8 mouse cellular contexts compared by ENCODE assay signal in the genomic region with DNA sequence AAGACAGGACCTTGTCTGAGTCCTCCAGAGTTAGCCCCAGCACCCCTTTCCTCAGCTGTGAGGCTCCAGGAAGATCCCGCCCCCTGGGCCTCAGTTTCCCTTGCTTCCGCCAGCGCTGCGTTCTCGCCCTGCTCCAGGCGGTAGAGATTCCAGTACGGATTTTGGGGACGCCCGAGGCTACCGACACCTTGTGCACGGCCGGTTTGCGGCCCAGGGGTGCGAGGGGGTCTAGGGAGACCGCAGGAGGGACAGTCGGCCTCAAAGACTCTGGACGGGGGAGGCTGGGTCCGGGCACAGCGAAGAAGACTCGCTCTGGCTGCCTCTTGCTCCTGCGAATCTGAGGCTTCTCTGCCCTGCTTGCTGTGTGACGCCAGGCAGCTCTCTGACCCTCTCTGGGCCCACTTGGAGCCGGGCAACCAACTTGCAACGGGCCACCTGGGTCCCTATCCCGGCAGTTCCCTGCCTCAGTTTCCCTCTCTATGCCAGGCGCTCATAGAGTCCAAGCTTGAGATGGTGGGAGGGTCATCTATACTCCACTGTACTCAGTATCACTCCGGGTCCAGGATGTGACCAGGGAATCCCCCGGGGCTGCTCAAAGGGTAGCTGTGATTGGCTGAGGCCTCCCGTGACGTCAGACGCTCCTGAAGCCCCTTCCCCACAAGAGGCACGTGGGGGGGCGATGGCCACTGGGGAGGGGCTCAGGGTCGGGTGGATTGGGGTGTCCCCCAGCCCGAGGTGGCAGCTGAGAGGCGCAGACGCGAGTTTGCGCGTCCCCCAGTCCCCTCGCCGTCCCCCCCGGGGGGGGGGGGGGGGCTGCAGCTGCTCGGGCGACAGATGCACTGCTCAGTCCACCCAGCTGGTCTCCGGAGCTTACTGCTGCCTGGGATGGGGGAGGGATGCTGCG. TPM values are rescaled to one million over a fixed set of nuclear protein-coding genes. Genes with fewer than 3 reads are reported as not detected.
A peak's percentile ranks its signal among the peaks of the same experiment; 100 is the strongest.
DNase-seq lines count a peak whose midpoint lies in the region; ATAC-seq and TF ChIP-seq lines count a peak whose summit lies in the region.

No protein-coding gene starts in this region.

- no peak overlapping the region for H3K27ac ChIP-seq in kidney, embryonic 15.5 days
- no peak overlapping the region for H3K27ac ChIP-seq in kidney, adult 2 months (ENCODE audit: insufficient read depth, low read depth, low read length)
- H3K27ac ChIP-seq in forebrain, embryonic 12.5 days: peak overlapping the region; percentile 21; the same call in 1 of the 2 replicates
- H3K27ac ChIP-seq in midbrain, embryonic 16.5 days (ENCODE audit: low read length): no peak overlapping the region

- peak overlapping the region; percentile 30; the same call in 1 of the 2 replicates for H3K9ac ChIP-seq in kidney, embryonic 15.5 days
- peak overlapping the region; percentile 27 for H3K9ac ChIP-seq in forebrain, embryonic 12.5 days
- peak overlapping the region; percentile 71 for H3K9ac ChIP-seq in midbrain, embryonic 16.5 days (ENCODE audit: low read depth, low read length)

- WGBS in kidney, embryonic 15.5 days: 1% methylated on average over 44 of the region's 47 CpGs
- 3% methylated on average over 43 of the region's 47 CpGs for WGBS in kidney, adult 2 months
- under 1% methylated on average over 38 of the region's 47 CpGs for WGBS in forebrain, embryonic 12.5 days
- WGBS in midbrain, embryonic 16.5 days: 2% methylated on average over 34 of the region's 47 CpGs

- TF ChIP-seq CTCF in kidney, adult 2 months (conservative IDR thresholded peaks at IDR 0.05; ENCODE audit: insufficient read depth, insufficient read length, low read depth, low read length): no peak
- TF ChIP-seq CTCF in brain, embryonic 14.5 days (IDR thresholded peaks at IDR 0.05; ENCODE audit: borderline replicate concordance, extremely low read depth, insufficient read depth, insufficient read length): no peak

- H3K4me3 ChIP-seq in kidney, embryonic 15.5 days (replicated peaks): peak overlapping the region; percentile 42
- H3K4me3 ChIP-seq in kidney, adult 2 months (ENCODE audit: insufficient read depth, low read depth, low read length): no peak overlapping the region
- peak overlapping the region; percentile 41 for H3K4me3 ChIP-seq in forebrain, embryonic 12.5 days (replicated peaks)
- H3K4me3 ChIP-seq in midbrain, embryonic 16.5 days (ENCODE audit: low read depth, low read length): peak overlapping the region; percentile 52

- peaks cover 95% of the 10 kb centered on the region for H3K27me3 ChIP-seq in kidney, embryonic 15.5 days
- H3K27me3 ChIP-seq in kidney, adult 2 months (replicated peaks; ENCODE audit: control insufficient read depth, insufficient read depth, low read length): no peaks in the 10 kb centered on the region
- H3K27me3 ChIP-seq in forebrain, embryonic 12.5 days: peaks cover 97% of the 10 kb centered on the region
- H3K27me3 ChIP-seq in midbrain, embryonic 16.5 days (ENCODE audit: control insufficient read depth, insufficient read depth, low read depth, low read length): no peaks in the 10 kb centered on the region

- ATAC-seq in kidney, embryonic 15.5 days (replicated peaks; ENCODE audit: low FRiP score): peak; percentile 16; the same call in 1 of the 2 replicates
- peak; percentile 59 for ATAC-seq in forebrain, embryonic 12.5 days (ENCODE audit: low FRiP score)
- ATAC-seq in midbrain, embryonic 16.5 days: peak; percentile 37

- H3K36me3 ChIP-seq in kidney, embryonic 15.5 days: no peaks in the 10 kb centered on the region
- no peaks in the 10 kb centered on the region for H3K36me3 ChIP-seq in kidney, adult 2 months (ENCODE audit: control insufficient read depth, insufficient read depth, low read length)
- no peaks in the 10 kb centered on the region for H3K36me3 ChIP-seq in forebrain, embryonic 12.5 days (replicated peaks)
- H3K36me3 ChIP-seq in midbrain, embryonic 16.5 days (ENCODE audit: control insufficient read depth, insufficient read depth, low read length): no peaks in the 10 kb centered on the region

- H3K9me3 ChIP-seq in kidney, embryonic 15.5 days (replicated peaks): no peaks in the 10 kb centered on the region
- no peaks in the 10 kb centered on the region for H3K9me3 ChIP-seq in forebrain, embryonic 12.5 days
- no peaks in the 10 kb centered on the region for H3K9me3 ChIP-seq in midbrain, embryonic 16.5 days (replicated peaks; ENCODE audit: control insufficient read depth, low read length, poor library complexity, severe bottlenecking)

- H3K4me2 ChIP-seq in kidney, embryonic 15.5 days: peak overlapping the region; percentile 77
- H3K4me2 ChIP-seq in forebrain, embryonic 12.5 days: peak overlapping the region; percentile 56
- H3K4me2 ChIP-seq in midbrain, embryonic 16.5 days (ENCODE audit: low read length): peak overlapping the region; percentile 86

- DNase-seq in kidney, adult 2 months: no peak
- DNase-seq in brain, embryonic 14.5 days (ENCODE audit: low read depth): peak; percentile 70
- DNase-seq in layer of hippocampus, postnatal 14 days (ENCODE audit: low spot score in 2 of 2): peak; percentile 67 to 69
- peak; percentile 80 for DNase-seq in thymus, postnatal 4 days
- DNase-seq in adrenal gland, postnatal 25 days: no peak

- H3K4me1 ChIP-seq in kidney, embryonic 15.5 days: peaks cover 44% of the 10 kb centered on the region
- no peaks in the 10 kb centered on the region for H3K4me1 ChIP-seq in kidney, adult 2 months (ENCODE audit: control insufficient read depth, insufficient read depth, low read length)
- peaks cover 50% of the 10 kb centered on the region for H3K4me1 ChIP-seq in forebrain, embryonic 12.5 days
- peaks cover 32% of the 10 kb centered on the region for H3K4me1 ChIP-seq in midbrain, embryonic 16.5 days (ENCODE audit: control insufficient read depth, insufficient read depth, low read length)

- TF ChIP-seq POLR2A in kidney, adult 2 months (IDR thresholded peaks at IDR 0.05; ENCODE audit: low read depth, low read length): no peak
- no peak for TF ChIP-seq POLR2A in brain, embryonic 14.5 days (IDR thresholded peaks at IDR 0.05; ENCODE audit: borderline replicate concordance, extremely low read depth, insufficient read depth, insufficient read length, poor library complexity, severe bottlenecking)

RNA-seq across cellular contexts. Expression of a gene that starts 1.8 kb away (rescaled TPM):
- polyA plus RNA-seq in kidney, embryonic 15.5 days (2015; fragmentation: Nextera tagmentation; extraction: Ambion mirVana): 1.5 TPM in 2 replicates
- polyA plus RNA-seq in kidney, adult 2 months (2012; rRNA removed): 3.8 and 4.1 TPM in 2 replicates
- 35.0 and 48.5 TPM in 2 replicates for polyA plus RNA-seq in brain, embryonic 14.5 days (2012; rRNA removed)
- 4.8 and 5.4 TPM in 2 replicates for polyA plus RNA-seq in forebrain, embryonic 12.5 days (2016; fragmentation: Nextera tagmentation; extraction: Ambion mirVana)
- 100 to 1,000 TPM; 140 to 142 TPM for total RNA-seq in layer of hippocampus, postnatal 14 days (2021)
- polyA plus RNA-seq in midbrain, embryonic 16.5 days (2015; fragmentation: Nextera tagmentation; extraction: Ambion mirVana): 13.2 and 14.4 TPM in 2 replicates
- 6.9 and 10.4 TPM in 2 replicates for total RNA-seq in adrenal gland, postnatal 25 days (2021)

RNA-seq across cellular contexts. Expression of a gene that starts 20.2 kb away (rescaled TPM):
- polyA plus RNA-seq in kidney, embryonic 15.5 days (2015; fragmentation: Nextera tagmentation; extraction: Ambion mirVana): 0.39 and 0.53 TPM in 2 replicates
- 9.9 and 16.1 TPM in 2 replicates for polyA plus RNA-seq in kidney, adult 2 months (2012; rRNA removed)
- 0.06 and 0.18 TPM in 2 replicates for polyA plus RNA-seq in brain, embryonic 14.5 days (2012; rRNA removed)
- polyA plus RNA-seq in forebrain, embryonic 12.5 days (2016; fragmentation: Nextera tagmentation; extraction: Ambion mirVana): 0.18 and 0.27 TPM in 2 replicates
- under 1 TPM; 0.62 to 0.81 TPM for total RNA-seq in layer of hippocampus, postnatal 14 days (2021)
- 0.25 and 0.30 TPM in 2 replicates for polyA plus RNA-seq in midbrain, embryonic 16.5 days (2015; fragmentation: Nextera tagmentation; extraction: Ambion mirVana)
- 15.1 TPM in 2 replicates for total RNA-seq in adrenal gland, postnatal 25 days (2021)

RNA-seq across cellular contexts. Expression of a gene that starts 20.3 kb away (rescaled TPM):
- polyA plus RNA-seq in kidney, embryonic 15.5 days (2015; fragmentation: Nextera tagmentation; extraction: Ambion mirVana): 11.6 and 11.9 TPM in 2 replicates
- 1.7 and 2.7 TPM in 2 replicates for polyA plus RNA-seq in kidney, adult 2 months (2012; rRNA removed)
- polyA plus RNA-seq in brain, embryonic 14.5 days (2012; rRNA removed): 9.8 TPM in 2 replicates
- polyA plus RNA-seq in forebrain, embryonic 12.5 days (2016; fragmentation: Nextera tagmentation; extraction: Ambion mirVana): 7.5 TPM in 2 replicates
- 1 to 10 TPM; 6.2 to 6.6 TPM for total RNA-seq in layer of hippocampus, postnatal 14 days (2021)
- polyA plus RNA-seq in midbrain, embryonic 16.5 days (2015; fragmentation: Nextera tagmentation; extraction: Ambion mirVana): 10.5 and 10.8 TPM in 2 replicates
- total RNA-seq in adrenal gland, postnatal 25 days (2021): 6.2 and 7.7 TPM in 2 replicates

RNA-seq across cellular contexts. Expression of a gene that starts 24.6 kb away (rescaled TPM):
- 1.5 and 1.9 TPM in 2 replicates for polyA plus RNA-seq in kidney, embryonic 15.5 days (2015; fragmentation: Nextera tagmentation; extraction: Ambion mirVana)
- polyA plus RNA-seq in kidney, adult 2 months (2012; rRNA removed): 8.4 and 10.1 TPM in 2 replicates
- polyA plus RNA-seq in brain, embryonic 14.5 days (2012; rRNA removed): 0.43 and 0.67 TPM in 2 replicates
- 0.22 TPM in 1 of 2 replicates, not detected in the other for polyA plus RNA-seq in forebrain, embryonic 12.5 days (2016; fragmentation: Nextera tagmentation; extraction: Ambion mirVana)
- total RNA-seq in layer of hippocampus, postnatal 14 days (2021): 1 to 10 TPM; 1.1 to 1.4 TPM
- 1.2 and 2.8 TPM in 2 replicates for polyA plus RNA-seq in midbrain, embryonic 16.5 days (2015; fragmentation: Nextera tagmentation; extraction: Ambion mirVana)
- total RNA-seq in adrenal gland, postnatal 25 days (2021): 55.3 and 57.4 TPM in 2 replicates

RNA-seq across cellular contexts. Expression of a gene that starts 32.4 kb away (rescaled TPM):
- polyA plus RNA-seq in kidney, embryonic 15.5 days (2015; fragmentation: Nextera tagmentation; extraction: Ambion mirVana): 0.08 and 0.12 TPM in 2 replicates
- 14.4 and 23.3 TPM in 2 replicates for polyA plus RNA-seq in kidney, adult 2 months (2012; rRNA removed)
- polyA plus RNA-seq in brain, embryonic 14.5 days (2012; rRNA removed): 0.11 and 0.16 TPM in 2 replicates
- 0.06 and 0.18 TPM in 2 replicates for polyA plus RNA-seq in forebrain, embryonic 12.5 days (2016; fragmentation: Nextera tagmentation; extraction: Ambion mirVana)
- total RNA-seq in layer of hippocampus, postnatal 14 days (2021): 1 to 10 TPM; 1.3 to 2.5 TPM
- 0.05 and 0.15 TPM in 2 replicates for polyA plus RNA-seq in midbrain, embryonic 16.5 days (2015; fragmentation: Nextera tagmentation; extraction: Ambion mirVana)
- 71.4 and 76.3 TPM in 2 replicates for total RNA-seq in adrenal gland, postnatal 25 days (2021)

Comparison
In these comparisons a context has a peak if more than half of its experiments do, and no peak if none do; other contexts are left out.
1. DNase-seq: peak in brain, embryonic 14.5 days (single experiment), layer of hippocampus, postnatal 14 days (2 of 2) and thymus, postnatal 4 days (single experiment); none in kidney, adult 2 months (single experiment) and adrenal gland, postnatal 25 days (single experiment).
2. Peak in every context shown above with its lines, with median percentiles within 50 percentile points of each other: ATAC-seq, H3K4me2 ChIP-seq and H3K9ac ChIP-seq.